ENCODE assay signal across 9 mouse cellular contexts in the genomic region with DNA sequence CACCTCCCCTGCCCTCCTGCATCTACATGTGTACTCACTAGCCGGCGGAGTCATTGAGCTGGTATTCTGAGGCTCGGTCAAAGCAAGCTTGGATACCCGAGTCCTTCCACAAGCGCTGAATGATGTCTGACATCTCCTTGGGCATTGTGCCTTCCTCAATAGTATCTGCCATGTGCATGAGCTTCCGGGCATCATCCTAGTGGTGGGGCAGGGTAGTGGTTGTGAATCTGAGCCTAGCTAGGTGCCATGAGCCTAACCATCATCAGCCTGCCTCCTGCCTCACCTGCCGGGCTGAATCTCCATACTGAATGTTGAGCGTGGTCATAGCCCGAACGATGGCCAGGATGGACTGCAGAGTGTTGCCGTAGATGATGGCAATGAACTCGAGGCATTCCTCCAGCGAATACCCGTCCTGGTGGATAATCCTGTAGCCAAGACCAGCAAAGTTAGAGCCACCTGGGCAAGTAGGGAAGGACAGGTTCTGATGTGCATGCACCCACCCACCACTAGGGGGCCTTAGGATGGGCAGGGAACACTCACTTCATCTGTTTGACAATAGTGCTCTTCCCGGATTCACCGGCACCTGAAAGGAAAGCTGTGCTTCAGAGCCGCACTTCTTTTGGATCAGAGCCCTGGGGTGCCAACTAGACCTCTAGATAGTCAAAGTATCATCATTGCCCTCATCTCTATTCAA. TPM values are rescaled to one million over a fixed set of nuclear protein-coding genes. Genes with fewer than 3 reads are reported as not detected.
A peak's percentile ranks its signal among the peaks of the same experiment; 100 is the strongest.
DNase-seq lines count a peak whose midpoint lies in the region; ATAC-seq and TF ChIP-seq lines count a peak whose summit lies in the region.
"Had no signal": no experiment of that assay in that cellular context is flagged by ENCODE, and none has a peak within 500 bp of the region (broad histone marks: within the 10 kb centered on the region; RNA-seq: fewer than 3 reads in every experiment).

No protein-coding gene starts in this region.

- peak; percentile 87 for TF ChIP-seq CTCF in lung, adult 2 months (IDR thresholded peaks at IDR 0.05; ENCODE audit: insufficient read depth, low read length)
- TF ChIP-seq CTCF in liver, adult 2 months (IDR thresholded peaks at IDR 0.05; ENCODE audit: low read depth, low read length), result peak; percentile 87

- H3K9me3 ChIP-seq in neural tube, embryonic 15.5 days (replicated peaks), result no peaks in the 10 kb centered on the region
- H3K9me3 ChIP-seq: stomach, embryonic 15.5 days had no signal

- H3K4me2 ChIP-seq in neural tube, embryonic 15.5 days, result no peak overlapping the region; the same call in 1 of the 2 replicates

- no peak for TF ChIP-seq POLR2A in lung, adult 2 months (IDR thresholded peaks at IDR 0.05; ENCODE audit: borderline replicate concordance, extremely low read depth, low read depth, low read length)
- TF ChIP-seq POLR2A in liver, adult 2 months (IDR thresholded peaks at IDR 0.05; ENCODE audit: extremely low read depth, insufficient read depth, low read length), result no peak

- H3K27me3 ChIP-seq in liver, adult 2 months (ENCODE audit: control insufficient read depth, insufficient read depth, low read length), result no peaks in the 10 kb centered on the region
- H3K27me3 ChIP-seq in neural tube, embryonic 15.5 days (replicated peaks), result peaks cover 30% of the 10 kb centered on the region

- H3K27ac ChIP-seq in liver, adult 2 months (replicated peaks; ENCODE audit: insufficient read depth, low read depth, low read length), result no peak overlapping the region
- no peak overlapping the region for H3K27ac ChIP-seq in neural tube, embryonic 15.5 days (replicated peaks)
- H3K27ac ChIP-seq: stomach, embryonic 15.5 days had no signal

- no peaks in the 10 kb centered on the region for H3K79me2 ChIP-seq in liver, adult 2 months (ENCODE audit: control insufficient read depth, insufficient read depth, low read length)

- WGBS in lung, adult 2 months, result 16% methylated on average over 17 of the region's 17 CpGs
- WGBS in liver, adult 2 months, result 16% methylated on average over 17 of the region's 17 CpGs
- WGBS in neural tube, embryonic 15.5 days, result 20% methylated on average over 17 of the region's 17 CpGs

- peak; percentile 43 for DNase-seq in lung, adult 2 months
- DNase-seq in lung, postnatal 36 days, result no peak
- DNase-seq in brain, adult 2 months (ENCODE audit: low read depth, low spot score), result peak; percentile 67
- peak; percentile 62 for DNase-seq in liver, adult 2 months (ENCODE audit: extremely low read depth, low read depth, low spot score)
- no peak for DNase-seq in gastrocnemius, adult 8-10 months (ENCODE audit: low spot score in 2 of 2)

- peak; percentile 66 for ATAC-seq in erythroblast, adult 5-6 weeks (replicated peaks; ENCODE audit: low FRiP score, poor library complexity, severe bottlenecking)
- no peak for ATAC-seq in neural tube, embryonic 15.5 days (ENCODE audit: low FRiP score)

- H3K4me3 ChIP-seq in lung, adult 2 months (replicated peaks; ENCODE audit: extremely low read depth, low read depth, low read length), result no peak overlapping the region
- H3K4me3 ChIP-seq in liver, adult 2 months (ENCODE audit: insufficient read depth, low read depth, low read length), result peak overlapping the region; percentile 68; the same call in 1 of the 2 replicates
- H3K4me3 ChIP-seq in neural tube, embryonic 15.5 days (replicated peaks), result peak overlapping the region; percentile 36; the same call in 1 of the 2 replicates

- no peaks in the 10 kb centered on the region for H3K36me3 ChIP-seq in liver, adult 2 months (ENCODE audit: control insufficient read depth, insufficient read depth, low read length)
- no peaks in the 10 kb centered on the region for H3K36me3 ChIP-seq in neural tube, embryonic 15.5 days
- H3K36me3 ChIP-seq: stomach, embryonic 15.5 days had no signal

- peaks cover 14% of the 10 kb centered on the region; the same call in 1 of the 2 replicates for H3K4me1 ChIP-seq in lung, adult 2 months (ENCODE audit: control insufficient read depth, insufficient read depth, low read length)
- peaks cover 18% of the 10 kb centered on the region; the same call in 1 of the 2 replicates for H3K4me1 ChIP-seq in liver, adult 2 months (ENCODE audit: control insufficient read depth, insufficient read depth, low read length)
- peaks cover 21% of the 10 kb centered on the region for H3K4me1 ChIP-seq in neural tube, embryonic 15.5 days

- peak overlapping the region; percentile 83 for H3K9ac ChIP-seq in liver, adult 2 months (ENCODE audit: low read depth, low read length)
- H3K9ac ChIP-seq in neural tube, embryonic 15.5 days (replicated peaks), result no peak overlapping the region
- H3K9ac ChIP-seq: stomach, embryonic 15.5 days had no signal

RNA-seq across cellular contexts. Expression of a gene that starts 2.3 kb away (rescaled TPM):
- 0.09 and 0.20 TPM in 2 replicates for polyA plus RNA-seq in lung, adult 2 months (2012; rRNA removed)
- not detected in 2 replicates for total RNA-seq in erythroblast, adult 5-6 weeks (2015; ENCODE audit: low replicate concordance)
- not detected in 2 replicates for total RNA-seq in erythroblast, adult 5-6 weeks (2017; ENCODE audit: low replicate concordance)
- total RNA-seq in liver, adult 2 months (2014; rRNA removed), result 3.2 and 6.3 TPM in 2 replicates
- 5.5 and 7.1 TPM in 2 replicates for polyA plus RNA-seq in liver, adult 2 months (2012; rRNA removed)
- 2.5 and 2.9 TPM in 2 replicates for polyA plus RNA-seq in neural tube, embryonic 15.5 days (2015; fragmentation: Nextera tagmentation; extraction: Ambion mirVana)
- total RNA-seq in gastrocnemius, adult 8-10 months (2022), result not detected
- total RNA-seq: heart, postnatal 36 days had no signal

RNA-seq across cellular contexts. Expression of a gene that starts 7.9 kb away (rescaled TPM):
- 1.8 and 16.1 TPM in 2 replicates for polyA plus RNA-seq in lung, adult 2 months (2012; rRNA removed)
- total RNA-seq in erythroblast, adult 5-6 weeks (2015; ENCODE audit: low replicate concordance), result not detected in 2 replicates
- not detected in 2 replicates for total RNA-seq in erythroblast, adult 5-6 weeks (2017; ENCODE audit: low replicate concordance)
- 982 and 1,378 TPM in 2 replicates for total RNA-seq in liver, adult 2 months (2014; rRNA removed)
- polyA plus RNA-seq in liver, adult 2 months (2012; rRNA removed), result 3,567 and 4,585 TPM in 2 replicates
- polyA plus RNA-seq in neural tube, embryonic 15.5 days (2015; fragmentation: Nextera tagmentation; extraction: Ambion mirVana), result 35.1 and 35.4 TPM in 2 replicates
- total RNA-seq in gastrocnemius, adult 8-10 months (2022), result 10 to 100 TPM; 37.4 to 49.3 (median 45.9) TPM

RNA-seq across cellular contexts. Expression of a gene that starts 33.0 kb away (rescaled TPM):
- 318 and 413 TPM in 2 replicates for polyA plus RNA-seq in lung, adult 2 months (2012; rRNA removed)
- not detected in 2 replicates for total RNA-seq in erythroblast, adult 5-6 weeks (2015; ENCODE audit: low replicate concordance)
- total RNA-seq in erythroblast, adult 5-6 weeks (2017; ENCODE audit: low replicate concordance), result not detected in 2 replicates
- 3.5 and 4.6 TPM in 2 replicates for total RNA-seq in liver, adult 2 months (2014; rRNA removed)
- 6.7 and 8.9 TPM in 2 replicates for polyA plus RNA-seq in liver, adult 2 months (2012; rRNA removed)
- polyA plus RNA-seq in neural tube, embryonic 15.5 days (2015; fragmentation: Nextera tagmentation; extraction: Ambion mirVana), result 10.2 and 12.5 TPM in 2 replicates
- 1 to 10 TPM; 3.3 to 4.6 (median 4.3) TPM for total RNA-seq in gastrocnemius, adult 8-10 months (2022)

RNA-seq across cellular contexts. Expression of a gene that starts 42.1 kb away (rescaled TPM):
- 844 and 991 TPM in 2 replicates for polyA plus RNA-seq in lung, adult 2 months (2012; rRNA removed)
- total RNA-seq in erythroblast, adult 5-6 weeks (2015; ENCODE audit: low replicate concordance), result 183 and 189 TPM in 2 replicates
- total RNA-seq in erythroblast, adult 5-6 weeks (2017; ENCODE audit: low replicate concordance), result 162 and 183 TPM in 2 replicates
- 31.6 and 44.8 TPM in 2 replicates for total RNA-seq in liver, adult 2 months (2014; rRNA removed)
- 117 and 122 TPM in 2 replicates for polyA plus RNA-seq in liver, adult 2 months (2012; rRNA removed)
- polyA plus RNA-seq in neural tube, embryonic 15.5 days (2015; fragmentation: Nextera tagmentation; extraction: Ambion mirVana), result 262 and 325 TPM in 2 replicates
- 10 to 100 TPM; 62.4 to 78.5 (median 71.2) TPM for total RNA-seq in gastrocnemius, adult 8-10 months (2022)

Comparison
In these comparisons a context has a peak if more than half of its experiments do, and no peak if none do; other contexts are left out.
1. DNase-seq: peak in lung, adult 2 months (single experiment), brain, adult 2 months (single experiment) and liver, adult 2 months (single experiment); none in lung, postnatal 36 days (single experiment) and gastrocnemius, adult 8-10 months (0 of 2).
2. RNA of a gene that starts 7.9 kb away (total RNA-seq): 982 to 1,378 TPM in liver, adult 2 months and 37.4 to 49.3 TPM in gastrocnemius, adult 8-10 months; not detected in erythroblast, adult 5-6 weeks; every median in the first group is over 10 times any median in the second.